Mouse (Mus musculus) bone marrow, adult 2 months (tissue): Measurements from ENCODE around the gene Rprml.

Experiments used
- CTCF ChIP-seq: fragments of 200-500 bp; IDR thresholded peaks from 2 replicates; pipeline ENCODE4 v1.5.1; 2011; ENCODE audit warnings: low read length, control low read depth; ENCODE audit not compliant: control insufficient read depth, insufficient read depth
- POLR2A ChIP-seq: fragments of 200-500 bp; IDR thresholded peaks from 2 replicates; pipeline ENCODE4 v1.6.1; 2011; ENCODE audit warnings: low read depth, mild to moderate bottlenecking, control low read depth, low read length, borderline replicate concordance; ENCODE audit not compliant: control insufficient read depth

DNA sequence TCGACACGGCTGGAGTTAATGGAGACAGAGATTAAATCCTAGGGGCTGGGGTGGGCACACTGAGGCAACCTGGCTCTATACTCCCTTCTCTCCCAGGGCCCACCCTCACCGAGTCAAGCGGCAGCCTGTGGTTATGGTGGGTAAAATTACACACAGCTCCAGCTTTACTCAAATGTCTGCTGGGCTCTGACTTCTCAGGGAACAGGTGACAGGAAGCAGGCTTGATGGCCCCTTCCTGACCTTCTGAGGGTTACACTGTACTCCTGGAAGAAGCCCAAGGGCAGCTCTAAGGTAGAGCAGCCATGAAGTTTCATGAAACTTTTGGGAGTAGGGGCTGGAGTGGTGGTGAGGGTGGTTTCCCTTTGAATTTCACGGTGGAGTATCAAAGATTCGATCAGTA is 37.3 kb downstream of the Rprml start:
- no peak for TF ChIP-seq POLR2A
- no peak for TF ChIP-seq CTCF
